Mouse (Mus musculus): Measurements from ENCODE around the gene Abl2.

DNA sequence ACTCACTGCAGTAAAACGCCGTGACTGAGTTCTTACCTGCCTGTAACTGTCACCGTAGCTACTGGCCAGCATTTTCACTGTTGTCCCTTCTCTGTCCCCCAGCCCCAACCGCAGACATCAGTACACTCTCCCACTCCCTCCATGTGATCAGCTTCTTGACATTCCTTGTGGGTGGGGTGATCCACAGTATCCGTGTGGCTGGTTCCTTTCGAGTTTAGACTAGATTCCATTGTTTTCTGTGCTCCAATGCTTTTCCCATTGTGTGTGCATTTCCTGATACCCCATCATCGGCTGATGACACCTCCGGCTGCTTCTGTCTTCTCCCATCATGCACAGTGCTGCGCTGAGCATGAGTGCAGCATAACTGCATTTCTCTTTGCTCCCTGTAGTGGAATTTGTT, 92.0 kb downstream of the Abl2 start:
- TF ChIP-seq CTCF (IDR thresholded peaks at IDR 0.05) (no peak), EP300 (IDR thresholded peaks at IDR 0.05) (no peak)
